Mouse (Mus musculus): ENCODE measurements around the gene Hacl1.

- TF ChIP-seq CTCF (conservative IDR thresholded peaks at IDR 0.05; ENCODE audit: insufficient read depth, insufficient read length, low read depth, low read length) = no peak
- TF ChIP-seq POLR2A (IDR thresholded peaks at IDR 0.05; ENCODE audit: low read depth, low read length) = no peak
Observed at GRCm38 (mm10) chr14:31671635-31672320, 30.7 kb upstream of the Hacl1 start.

All from kidney, adult 2 months (tissue).